Mouse (Mus musculus) forelimb bud, embryonic 11.5 days (tissue): ENCODE measurements around the gene Trmt2a.
"Not testable (repeated sequence)": the region's sequence is repeated elsewhere in the genome, so short reads cannot be mapped to it uniquely, and the experiment has no call there.

Experiments
- DNase-seq: peaks from one replicate; pipeline ENCODE4 v3.0.0-alpha.2; 2012; ENCODE audit warnings: low read depth, low spot score

Gene Trmt2a

DNA sequence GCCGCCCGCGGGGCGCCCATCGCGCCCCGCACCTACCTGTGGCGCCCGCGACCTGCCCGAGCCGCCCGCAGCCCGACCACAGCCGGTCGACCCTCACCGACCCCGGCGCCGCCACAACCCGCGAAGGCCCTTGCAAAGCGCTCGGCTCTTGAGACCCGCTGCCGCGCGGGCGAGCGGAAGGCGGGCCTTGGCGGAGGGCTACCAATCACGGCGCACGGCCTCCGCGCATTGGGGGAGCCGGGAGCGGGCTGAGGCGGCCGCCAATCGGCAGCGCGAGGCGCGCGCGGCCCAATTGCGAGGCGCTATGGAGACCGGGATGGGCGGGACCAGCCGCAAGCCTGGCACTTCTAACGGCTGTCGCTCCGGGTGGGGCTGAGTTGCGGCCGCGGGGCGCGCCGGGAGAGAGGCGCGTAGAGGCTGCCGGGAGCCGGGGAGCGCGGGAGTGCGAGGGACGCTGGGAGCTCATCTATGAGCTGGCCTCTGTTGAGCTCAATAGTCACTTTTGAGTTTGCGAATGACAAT is 40.6 kb downstream of the Trmt2a start, which contains the start of gene Dgcr8:
TSS of gene Dgcr8 (minus strand) at position 180 of the 522 bp plus-strand sequence.
- DNase-seq = peak; percentile 97

DNA sequence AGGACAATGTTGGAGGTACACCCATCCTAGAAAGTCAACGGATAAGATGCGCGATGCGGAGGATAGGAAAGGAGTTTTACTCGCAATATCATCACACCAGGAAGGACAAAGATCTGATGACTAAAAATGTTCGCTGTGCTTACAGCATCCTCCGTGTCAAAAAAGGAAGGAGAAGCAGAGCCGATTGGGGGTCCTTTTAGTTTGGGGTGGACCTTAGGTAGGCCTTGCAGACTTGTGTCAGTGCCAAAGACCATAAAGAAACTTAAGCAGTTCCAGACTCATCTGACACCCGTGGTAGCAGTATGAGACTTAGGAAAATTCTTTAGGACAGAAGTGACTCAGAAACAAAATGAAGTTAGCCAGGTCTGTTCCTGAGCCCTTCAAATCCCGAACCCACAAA is 41.1 kb downstream of the Trmt2a start:
- DNase-seq = not testable (repeated sequence)
